Mouse (Mus musculus): Measurements from ENCODE around the gene Add3.

Add3 gene

GRCm38 (mm10) chr19:53241806-53242205 is 101.6 kb downstream of the Add3 start:
- no peak for DNase-seq

GRCm38 (mm10) chr19:53243956-53244355 is 103.7 kb downstream of the Add3 start:
- DNase-seq, result no peak

GRCm38 (mm10) chr19:53247558-53247957 is 107.3 kb downstream of the Add3 start:
- no peak for DNase-seq

- DNase-seq, result peak; percentile 63 to 81
Measured at GRCm38 (mm10) chr19:53248023-53248494, 107.8 kb downstream of the Add3 start.

GRCm38 (mm10) chr19:53251015-53251414 is 110.8 kb downstream of the Add3 start:
- DNase-seq, result no peak

GRCm38 (mm10) chr19:53251656-53252055 is 111.4 kb downstream of the Add3 start:
- DNase-seq, result no peak

GRCm38 (mm10) chr19:53252111-53253028 is 112.1 kb downstream of the Add3 start:
- no peak for DNase-seq

- no peak for DNase-seq
Measured at GRCm38 (mm10) chr19:53256361-53256760, 116.1 kb downstream of the Add3 start.

GRCm38 (mm10) chr19:53256991-53257594 is 116.8 kb downstream of the Add3 start:
- DNase-seq, result peak; percentile 30 to 32

- peak; percentile 69 to 71 for DNase-seq
Measured at GRCm38 (mm10) chr19:53257631-53258560, 117.7 kb downstream of the Add3 start.

- DNase-seq, result peak in 1 of 2 experiments; percentile 20
Measured at GRCm38 (mm10) chr19:53258740-53259506, 118.7 kb downstream of the Add3 start.

GRCm38 (mm10) chr19:53259541-53259940 is 119.3 kb downstream of the Add3 start:
- DNase-seq, result peak; percentile 79 to 83

GRCm38 (mm10) chr19:53260261-53260660 is 120.0 kb downstream of the Add3 start:
- DNase-seq, result peak; percentile 70 to 78

GRCm38 (mm10) chr19:53260828-53261227 is 120.6 kb downstream of the Add3 start:
- DNase-seq, result peak; percentile 51 to 53

GRCm38 (mm10) chr19:53262061-53262460 is 121.8 kb downstream of the Add3 start:
- no peak for DNase-seq

- no peak for DNase-seq
Measured at GRCm38 (mm10) chr19:53263859-53264733, 123.9 kb downstream of the Add3 start.

GRCm38 (mm10) chr19:53264821-53265727 is 124.8 kb downstream of the Add3 start:
- peak; percentile 37 to 43 for DNase-seq

- peak in 1 of 2 experiments; percentile 45 for DNase-seq
Measured at GRCm38 (mm10) chr19:53267305-53267704, 127.1 kb downstream of the Add3 start.

- no peak for DNase-seq
Measured at GRCm38 (mm10) chr19:53273055-53273722, 132.9 kb downstream of the Add3 start.

Data from cerebellum, postnatal 14 days (tissue).